Mouse (Mus musculus): ENCODE measurements around the gene Srgap2. TPM values are rescaled to one million over a fixed set of nuclear protein-coding genes. Genes with fewer than 3 reads are reported as not detected.
"Not testable (repeated sequence)": the region's sequence is repeated elsewhere in the genome, so short reads cannot be mapped to it uniquely, and the experiment has no call there.

Gene Srgap2
- polyA plus RNA-seq, 1 experiment from 2014 or later: 13.4 TPM

DNA sequence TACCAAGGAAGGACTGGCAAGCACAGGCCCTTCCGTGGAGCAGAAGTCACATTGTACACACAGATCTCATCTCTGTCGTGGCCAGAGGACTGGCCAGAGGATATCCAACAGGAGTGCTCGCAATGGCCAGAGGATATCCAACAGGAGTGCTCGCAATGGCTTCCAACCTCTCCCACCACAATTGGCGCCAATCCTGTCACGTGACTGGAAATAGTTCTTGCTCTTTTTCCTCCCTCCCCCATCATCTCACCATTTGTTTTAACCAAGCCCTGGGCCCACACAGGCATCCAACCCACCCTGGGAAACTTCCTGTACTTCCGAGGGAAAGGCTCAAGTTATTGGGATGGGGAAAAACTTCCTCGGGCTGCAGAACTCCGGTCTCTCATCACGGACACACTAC is 258.4 kb downstream of the Srgap2 start:
- Histone ChIP-seq H3K4me2 (no peak overlapping the region), H3K27ac (replicated peaks) (no peak overlapping the region), H3K4me1 (replicated peaks) (peaks cover 4% of the 10 kb centered on the region; the same call in 1 of the 2 replicates), H3K36me3 (no peaks in the 10 kb centered on the region), H3K9me3 (no peaks in the 10 kb centered on the region), H3K27me3 (no peaks in the 10 kb centered on the region), H3K9ac (no peak overlapping the region), H3K4me3 (no peak overlapping the region)
- WGBS: 79% methylated on average over 10 of the region's 10 CpGs
- ATAC-seq (ENCODE audit: low read depth): no peak

DNA sequence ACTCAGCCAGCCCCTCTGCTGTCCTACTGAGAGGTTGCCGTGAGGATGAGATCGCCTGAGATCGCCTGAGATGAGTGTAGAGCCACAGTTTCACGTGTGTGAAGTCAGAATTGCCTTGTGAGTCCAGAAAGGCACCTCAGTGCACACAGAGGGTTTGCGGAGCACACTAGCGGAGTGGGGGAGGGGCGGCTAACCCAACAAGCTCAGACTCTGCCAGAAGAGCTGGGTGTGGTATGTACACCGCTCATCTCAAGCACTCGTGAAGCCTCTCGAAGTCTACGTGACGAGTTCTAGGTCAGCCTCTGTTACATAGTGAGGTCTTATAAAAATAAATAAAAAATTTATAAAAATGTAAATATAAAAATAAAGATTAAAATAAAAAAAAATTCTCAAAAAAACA is 263.2 kb downstream of the Srgap2 start:
- H3K4me1 ChIP-seq (replicated peaks): no peaks in the 10 kb centered on the region
- no peaks in the 10 kb centered on the region for H3K36me3 ChIP-seq
- H3K27me3 ChIP-seq: peaks cover 6% of the 10 kb centered on the region; the same call in 1 of the 2 replicates
- no peaks in the 10 kb centered on the region for H3K9me3 ChIP-seq
- 77% methylated on average over 12 of the region's 12 CpGs for WGBS
- no peak for ATAC-seq (ENCODE audit: low read depth)
- no peak overlapping the region for H3K4me2 ChIP-seq
- H3K27ac ChIP-seq (replicated peaks): no peak overlapping the region
- no peak overlapping the region for H3K9ac ChIP-seq
- no peak overlapping the region for H3K4me3 ChIP-seq

DNA sequence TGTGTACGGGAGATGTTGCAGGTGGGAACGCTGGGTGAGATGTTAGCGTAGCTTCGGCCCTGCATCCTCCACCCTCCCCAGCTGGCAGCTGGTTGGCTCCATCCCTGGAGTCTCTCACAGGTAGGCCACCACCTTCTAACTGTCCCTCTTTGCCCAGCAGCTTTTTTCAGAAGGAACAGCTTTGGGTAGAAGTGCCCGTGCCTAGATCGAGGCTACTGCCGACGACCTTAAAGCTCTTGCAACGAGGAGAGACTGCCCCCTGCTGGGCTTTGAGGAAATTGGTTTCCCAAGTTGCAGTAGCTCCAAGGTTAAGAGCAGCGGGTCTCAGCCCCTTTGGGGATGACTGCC is 266.9 kb downstream of the Srgap2 start:
- Histone ChIP-seq H3K4me3 (no peak overlapping the region), H3K9me3 (no peaks in the 10 kb centered on the region), H3K36me3 (no peaks in the 10 kb centered on the region), H3K9ac (no peak overlapping the region), H3K4me1 (replicated peaks) (no peaks in the 10 kb centered on the region), H3K4me2 (no peak overlapping the region), H3K27me3 (peaks cover 6% of the 10 kb centered on the region; the same call in 1 of the 2 replicates), H3K27ac (replicated peaks) (no peak overlapping the region)
- 27% methylated on average over 10 of the region's 10 CpGs for WGBS
- ATAC-seq (ENCODE audit: low read depth): no peak

DNA sequence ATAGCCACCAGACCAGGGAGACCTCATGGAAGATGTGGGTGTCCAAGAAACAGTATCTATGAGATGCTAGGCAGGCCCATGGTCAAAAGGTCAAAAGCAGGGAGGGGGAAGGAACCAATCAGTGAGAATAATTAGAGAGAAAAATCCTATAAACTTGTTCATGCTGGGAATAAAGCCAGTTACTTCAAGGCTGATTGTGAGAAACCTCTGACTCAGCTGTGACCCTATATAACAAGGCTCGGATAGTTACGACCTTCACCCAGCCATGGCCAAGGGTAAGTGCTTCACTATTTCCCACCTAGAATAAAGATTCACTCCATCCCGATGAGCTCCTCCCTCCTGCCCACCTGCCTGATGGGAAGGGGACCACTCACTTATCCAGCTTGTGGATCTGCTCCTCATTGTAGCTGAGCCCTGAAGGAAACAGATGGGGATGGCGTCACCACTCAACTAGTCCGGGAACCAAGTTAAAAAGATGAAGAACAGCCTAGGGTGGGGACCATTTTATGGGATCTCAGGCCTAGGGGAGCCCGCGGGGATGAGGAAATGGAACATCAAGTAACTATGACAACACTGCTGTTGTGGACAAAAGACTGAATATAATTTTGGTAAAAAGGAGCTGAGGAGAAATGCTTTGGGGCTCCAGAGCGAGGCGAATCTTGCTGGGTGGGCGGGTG is 267.4 kb downstream of the Srgap2 start:
- Histone ChIP-seq H3K36me3 (no peaks in the 10 kb centered on the region), H3K27ac (replicated peaks) (no peak overlapping the region), H3K9me3 (no peaks in the 10 kb centered on the region), H3K27me3 (peaks cover 6% of the 10 kb centered on the region; the same call in 1 of the 2 replicates), H3K4me3 (no peak overlapping the region), H3K4me1 (replicated peaks) (no peaks in the 10 kb centered on the region), H3K4me2 (no peak overlapping the region), H3K9ac (no peak overlapping the region)
- 68% methylated on average over 10 of the region's 10 CpGs for WGBS
- ATAC-seq (ENCODE audit: low read depth): no peak

DNA sequence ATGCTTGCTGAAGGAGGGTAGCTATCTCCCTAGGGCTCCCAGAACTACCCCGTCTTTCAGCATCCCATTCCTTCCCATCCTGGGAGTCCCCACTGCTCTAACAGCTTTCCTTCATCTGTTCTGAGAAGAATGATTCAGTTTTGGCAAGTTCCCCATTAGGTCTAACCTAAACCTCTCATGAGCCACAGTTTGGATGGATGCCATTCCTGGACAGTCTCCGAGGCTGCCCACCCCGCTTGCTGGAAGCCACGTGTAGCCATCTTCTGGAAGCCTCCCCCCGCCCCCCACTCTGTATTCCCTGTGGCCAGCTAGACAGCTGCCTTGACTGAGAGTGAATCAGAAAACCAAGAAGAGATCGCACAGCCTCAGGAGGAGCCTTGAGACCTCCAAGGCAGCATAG is 269.9 kb downstream of the Srgap2 start:
- H3K27ac ChIP-seq (replicated peaks): no peak overlapping the region
- no peaks in the 10 kb centered on the region for H3K36me3 ChIP-seq
- ATAC-seq (ENCODE audit: low read depth): no peak
- no peak overlapping the region for H3K4me2 ChIP-seq
- no peaks in the 10 kb centered on the region for H3K9me3 ChIP-seq
- no peak overlapping the region for H3K9ac ChIP-seq
- H3K27me3 ChIP-seq: peaks cover 6% of the 10 kb centered on the region; the same call in 1 of the 2 replicates
- whole genome bisulfite sequencing: 78% methylated on average over 6 of the region's 6 CpGs
- no peak overlapping the region for H3K4me3 ChIP-seq
- no peaks in the 10 kb centered on the region for H3K4me1 ChIP-seq (replicated peaks)

DNA sequence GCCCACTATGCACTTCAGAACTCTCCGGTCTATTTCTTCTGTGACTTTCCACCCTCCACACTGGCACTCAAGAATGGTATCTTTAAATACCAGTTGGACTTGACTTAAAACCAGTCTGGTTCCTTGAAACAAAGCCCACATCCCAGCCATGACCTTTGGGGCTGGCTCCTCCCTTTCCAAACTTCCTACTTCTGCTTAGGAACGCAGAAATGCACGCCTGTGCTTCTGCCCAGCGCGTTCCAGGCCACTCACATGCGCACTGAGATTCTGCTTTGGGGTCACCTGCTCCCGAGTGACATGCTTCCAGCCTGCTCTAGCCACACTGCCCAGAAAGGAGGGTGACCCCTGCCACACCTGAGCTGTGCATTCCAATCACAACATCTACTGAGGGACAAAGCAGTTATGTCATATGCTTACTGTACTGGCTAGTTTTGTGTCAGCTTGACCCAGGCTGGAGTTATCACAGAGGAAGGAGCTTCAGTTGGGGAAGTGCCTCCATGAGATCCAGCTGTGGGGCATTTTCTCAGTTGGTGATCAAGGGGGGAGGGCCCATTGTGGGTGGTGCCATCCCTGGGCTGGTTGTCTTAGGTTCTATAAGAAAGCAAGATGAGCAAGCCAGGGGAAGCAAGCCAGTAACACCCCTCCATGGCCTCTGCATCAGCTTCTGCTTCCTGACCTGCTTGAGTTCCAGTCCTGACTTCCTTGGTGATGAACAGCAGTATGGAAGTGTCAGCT is 274.5 kb downstream of the Srgap2 start:
- H3K4me1 ChIP-seq (replicated peaks); H3K4me3 ChIP-seq; H3K4me2 ChIP-seq; H3K9me3 ChIP-seq; H3K9ac ChIP-seq; H3K27ac ChIP-seq (replicated peaks); ATAC-seq (ENCODE audit: low read depth); H3K36me3 ChIP-seq: not testable (repeated sequence)
- H3K27me3 ChIP-seq: peaks cover 12% of the 10 kb centered on the region; the same call in 1 of the 2 replicates
- 86% methylated on average over 7 of the region's 7 CpGs for WGBS

DNA sequence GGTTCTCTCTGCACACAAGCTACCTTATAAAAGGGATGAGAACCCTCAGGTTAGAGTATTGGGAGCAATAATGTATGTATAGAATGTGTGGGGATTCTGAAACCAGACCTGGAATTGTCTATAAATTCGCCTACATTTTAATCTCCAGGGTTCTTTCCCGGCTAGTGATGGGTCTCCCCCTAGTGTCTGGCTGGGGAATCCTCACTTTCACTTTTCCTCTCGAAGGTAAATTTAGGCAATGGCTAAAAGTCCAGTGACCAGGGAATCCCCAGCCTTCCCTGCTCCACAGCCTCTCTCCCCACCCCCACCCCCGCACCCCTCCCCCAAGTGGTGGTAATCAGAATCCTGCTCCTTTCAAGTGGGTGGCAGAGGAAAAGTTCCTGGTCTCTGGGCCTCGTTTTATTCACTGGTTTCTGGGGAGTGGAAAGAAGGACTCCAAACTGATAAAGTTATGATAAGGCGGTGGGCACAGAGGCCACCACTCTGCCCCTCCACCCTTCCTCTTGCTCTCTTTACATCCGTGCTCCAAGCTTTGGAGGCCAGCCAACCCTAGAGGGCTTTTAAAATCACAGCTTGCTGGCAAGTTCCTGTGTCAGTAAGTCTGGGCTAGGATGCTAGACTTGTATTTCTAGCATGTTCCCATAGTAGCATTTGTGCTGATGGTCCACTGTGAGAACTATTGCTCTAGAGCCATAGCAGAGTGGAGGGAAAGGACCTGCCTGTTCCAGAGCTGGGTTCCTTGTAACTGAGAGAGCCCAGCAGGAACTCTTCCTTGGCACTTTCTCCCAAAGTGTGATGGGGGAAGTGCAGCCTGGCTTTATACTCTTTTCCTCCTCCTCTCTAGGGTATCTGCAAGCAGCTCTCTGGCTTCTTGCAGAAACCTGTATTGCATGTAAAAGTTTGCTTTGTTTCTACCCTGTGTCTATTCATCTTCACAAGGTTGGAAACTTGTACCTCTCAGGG is 280.4 kb downstream of the Srgap2 start:
- ATAC-seq (ENCODE audit: low read depth): no peak
- H3K4me3 ChIP-seq: no peak overlapping the region
- no peak overlapping the region for H3K27ac ChIP-seq (replicated peaks)
- peak overlapping the region; percentile 93 for H3K4me2 ChIP-seq
- H3K4me1 ChIP-seq (replicated peaks): peaks cover 23% of the 10 kb centered on the region
- WGBS: 16% methylated on average over 7 of the region's 7 CpGs
- no peaks in the 10 kb centered on the region for H3K36me3 ChIP-seq
- peaks cover 58% of the 10 kb centered on the region for H3K27me3 ChIP-seq
- no peak overlapping the region for H3K9ac ChIP-seq
- no peaks in the 10 kb centered on the region for H3K9me3 ChIP-seq

DNA sequence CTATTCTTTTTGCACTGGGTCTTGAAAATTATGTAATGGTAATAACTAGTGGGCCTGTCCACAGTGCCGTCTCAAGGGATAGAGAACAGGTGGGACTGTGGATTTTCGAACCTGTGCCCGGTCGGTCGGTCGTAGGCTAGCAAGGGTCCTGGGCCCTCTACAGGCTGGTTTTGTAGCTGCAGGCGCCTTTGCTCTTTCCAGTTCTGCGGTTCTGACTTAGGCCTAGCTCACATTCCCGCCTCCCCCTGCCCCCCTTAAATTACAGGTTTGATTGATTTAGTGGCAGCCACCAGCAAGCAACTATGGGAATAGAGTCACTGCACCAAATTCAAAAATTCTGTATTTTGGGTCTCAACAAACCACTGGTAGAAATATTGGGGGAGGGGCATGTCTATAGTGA is 281.2 kb downstream of the Srgap2 start:
- no peak overlapping the region for H3K9ac ChIP-seq
- peaks cover 66% of the 10 kb centered on the region for H3K27me3 ChIP-seq
- H3K4me2 ChIP-seq: peak overlapping the region; percentile 93
- peak; percentile 42; the same call in 1 of the 2 replicates for ATAC-seq (ENCODE audit: low read depth)
- H3K4me1 ChIP-seq (replicated peaks): peaks cover 23% of the 10 kb centered on the region
- no peak overlapping the region for H3K27ac ChIP-seq (replicated peaks)
- no peaks in the 10 kb centered on the region for H3K9me3 ChIP-seq
- WGBS: 8% methylated on average over 9 of the region's 9 CpGs
- no peaks in the 10 kb centered on the region for H3K36me3 ChIP-seq
- peak overlapping the region; percentile 70 for H3K4me3 ChIP-seq

DNA sequence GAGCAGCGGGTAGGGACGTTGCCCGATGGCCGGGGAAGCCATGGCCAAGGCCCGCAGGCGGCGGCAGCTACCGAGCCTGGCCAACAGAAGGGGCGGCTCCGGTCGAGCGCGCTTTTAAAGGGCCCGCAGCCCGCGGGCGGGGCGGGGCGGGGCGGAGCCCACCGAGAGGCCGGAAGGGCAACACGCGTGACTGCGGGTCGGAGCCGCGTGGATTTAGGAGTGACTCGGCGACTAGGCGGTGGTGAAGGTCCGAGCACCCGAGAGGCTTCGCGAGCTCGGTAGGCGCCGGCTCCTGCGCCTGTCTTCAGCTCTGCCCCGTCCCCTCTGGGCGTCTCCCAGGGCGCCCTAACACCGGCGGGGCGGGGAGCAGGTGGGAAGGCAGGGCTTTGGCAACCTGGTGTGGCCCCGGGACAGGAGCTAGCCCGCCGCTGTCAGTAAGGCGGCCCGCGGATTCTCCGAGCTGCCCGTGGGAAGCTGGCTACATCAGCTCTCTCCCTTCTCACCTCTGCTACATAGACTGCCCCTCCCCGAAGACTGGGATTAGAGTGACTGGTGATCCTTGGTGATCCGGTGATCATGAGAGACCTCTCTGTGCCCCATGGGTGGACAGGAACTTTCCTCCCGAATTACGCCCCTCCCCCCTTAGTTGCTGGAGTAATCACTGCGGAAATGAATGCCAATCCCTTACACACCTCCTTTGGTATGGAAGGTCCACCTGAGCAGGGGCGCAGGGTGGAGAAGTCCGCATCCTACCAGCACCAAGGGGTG is 281.9 kb downstream of the Srgap2 start, which contains the start of gene Rassf5:
TSS of gene Rassf5 (minus strand) at position 170 of the 768 bp plus-strand sequence.
- Histone ChIP-seq H3K36me3 (no peaks in the 10 kb centered on the region), H3K9me3 (no peaks in the 10 kb centered on the region), H3K27me3 (peaks cover 71% of the 10 kb centered on the region), H3K4me3 (peak within 1 kb of the TSS; percentile 70), H3K9ac (peak within 1 kb of the TSS; percentile 82), H3K4me2 (peak within 1 kb of the TSS; percentile 93), H3K27ac (replicated peaks) (0 out of 2 replicates have a peak within 1 kb of the TSS, but pooled peaks have one; percentile 13), H3K4me1 (replicated peaks) (peaks cover 23% of the 10 kb centered on the region)
- peak; percentile 71 for ATAC-seq (ENCODE audit: low read depth)
- WGBS: 1% methylated on average over 59 of the region's 60 CpGs

DNA sequence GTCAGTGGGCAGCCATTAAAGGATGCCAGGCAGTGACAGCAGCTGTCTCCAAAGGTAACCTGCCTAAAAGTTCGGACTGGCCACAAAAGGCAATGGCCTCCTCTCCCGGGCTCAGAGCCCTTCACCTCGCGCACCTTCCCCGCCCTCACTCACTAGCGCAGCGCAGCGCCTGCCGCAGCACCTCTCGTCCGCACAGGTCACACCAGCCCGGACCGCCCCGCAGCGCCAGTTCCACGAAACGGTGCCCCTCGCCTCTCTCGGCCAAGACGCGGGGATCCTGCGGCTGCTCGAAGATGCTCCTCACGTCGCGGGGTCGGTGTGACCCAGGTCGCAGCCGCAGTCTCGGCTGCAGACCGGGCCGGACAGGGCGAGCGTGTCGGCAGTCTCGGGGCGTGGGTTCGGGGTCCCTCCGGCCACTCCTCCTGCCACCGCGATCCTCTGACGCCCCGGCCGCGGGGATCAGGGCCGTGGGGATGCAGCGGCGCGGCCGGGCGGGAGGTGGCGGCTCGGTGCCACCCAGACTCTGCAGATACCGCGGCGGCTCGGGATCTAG is 282.5 kb downstream of the Srgap2 start:
- Histone ChIP-seq H3K27me3 (peaks cover 71% of the 10 kb centered on the region), H3K4me1 (replicated peaks) (peaks cover 30% of the 10 kb centered on the region), H3K9me3 (no peaks in the 10 kb centered on the region), H3K4me2 (peak overlapping the region; percentile 93), H3K4me3 (peak overlapping the region; percentile 70), H3K27ac (replicated peaks) (0 out of 2 replicates have a peak overlapping the region, but pooled peaks have one; percentile 13), H3K36me3 (no peaks in the 10 kb centered on the region), H3K9ac (peak overlapping the region; percentile 82)
- under 1% methylated on average over 57 of the region's 57 CpGs for WGBS
- ATAC-seq (ENCODE audit: low read depth): peak; percentile 50

DNA sequence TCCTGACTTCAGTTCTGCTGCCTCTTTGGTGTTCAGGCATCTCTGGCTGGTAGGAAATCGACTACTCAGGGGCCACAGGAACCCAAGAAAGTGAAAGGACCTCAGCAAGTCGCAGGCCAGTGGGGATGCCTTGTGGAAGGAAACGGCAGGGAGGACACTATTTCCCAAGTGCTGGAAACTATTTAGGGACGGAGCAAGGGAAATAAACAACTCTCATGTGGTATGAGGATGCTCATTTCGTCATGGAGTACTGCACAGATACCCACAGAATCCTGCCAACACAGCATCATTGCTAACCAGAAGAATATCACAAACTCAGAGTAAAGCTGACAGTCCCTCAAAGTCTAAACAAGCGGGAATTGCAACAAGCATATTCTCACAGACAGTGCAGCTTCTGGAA is 284.2 kb downstream of the Srgap2 start:
- H3K4me1 ChIP-seq (replicated peaks): peaks cover 38% of the 10 kb centered on the region
- H3K9ac ChIP-seq: no peak overlapping the region
- H3K36me3 ChIP-seq: no peaks in the 10 kb centered on the region
- no peak for ATAC-seq (ENCODE audit: low read depth)
- H3K4me2 ChIP-seq: no peak overlapping the region
- no peaks in the 10 kb centered on the region for H3K9me3 ChIP-seq
- peaks cover 62% of the 10 kb centered on the region for H3K27me3 ChIP-seq
- no peak overlapping the region for H3K4me3 ChIP-seq
- no peak overlapping the region for H3K27ac ChIP-seq (replicated peaks)
- 66% methylated on average over 6 of the region's 6 CpGs for WGBS
